Mouse (Mus musculus): ENCODE data around the gene Fkbp5.

DNA sequence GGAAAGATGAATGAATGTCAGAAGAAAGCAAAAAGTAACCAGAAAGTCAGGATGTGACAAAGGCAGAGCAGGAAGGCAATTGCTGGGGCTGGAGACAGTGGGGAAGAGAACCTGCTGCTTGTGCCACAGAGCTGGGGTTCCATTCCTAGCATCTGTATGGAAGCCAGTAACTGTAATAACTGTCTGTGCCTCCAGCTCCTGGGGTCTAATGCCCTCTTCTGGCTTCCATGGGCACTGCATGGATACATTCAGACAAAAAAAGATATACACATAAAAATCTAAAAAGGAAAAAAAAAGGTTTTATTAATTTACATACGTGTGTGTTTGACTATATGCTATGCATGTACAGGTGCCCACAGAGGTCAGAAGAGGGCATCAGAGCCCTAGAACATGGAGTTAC lies 98.4 kb downstream of the Fkbp5 start:
- TF ChIP-seq CTCF (conservative IDR thresholded peaks at IDR 0.05; ENCODE audit: low read length): peak; percentile 72
- TF ChIP-seq POU5F1 (IDR thresholded peaks at IDR 0.05; ENCODE audit: borderline replicate concordance, low read length): no peak

Measured in E14TG2a.4 (cell line).